Mouse (Mus musculus): Measurements from ENCODE around the gene Ifrd2. TPM values are rescaled to one million over a fixed set of nuclear protein-coding genes. Genes with fewer than 3 reads are reported as not detected.

Gene Ifrd2
- 44.3 and 49.5 TPM in 2 replicates for polyA plus RNA-seq (2015; fragmentation: Nextera tagmentation; extraction: Ambion mirVana)

- Histone ChIP-seq H3K4me1 (peaks cover 15% of the 10 kb centered on the region), H3K27ac (peak within 1 kb of the TSS; percentile 22; the same call in 1 of the 2 replicates), H3K4me3 (peak within 1 kb of the TSS; percentile 81), H3K9ac (peak within 1 kb of the TSS; percentile 77), H3K36me3 (peaks cover 54% of the 10 kb centered on the region), H3K4me2 (replicated peaks) (peak within 1 kb of the TSS; percentile 91), H3K27me3 (no peaks in the 10 kb centered on the region), H3K9me3 (no peaks in the 10 kb centered on the region)
- 14% methylated on average over 46 of the region's 46 CpGs for WGBS
- ATAC-seq (ENCODE audit: low FRiP score, low read depth) = peak; percentile 98
Observed at GRCm38 (mm10) chr9:107586974-107587832, at the start of gene Ifrd2. Ifrd2 (plus strand) TSS chr9:107587642.

GRCm38 (mm10) chr9:107538231-107538630 lies 49.2 kb upstream of the Ifrd2 start:
- no peak for ATAC-seq (ENCODE audit: low FRiP score, low read depth)
- H3K4me1 ChIP-seq = peaks cover 47% of the 10 kb centered on the region
- H3K9ac ChIP-seq = no peak overlapping the region
- no peaks in the 10 kb centered on the region for H3K27me3 ChIP-seq
- no peak overlapping the region for H3K4me3 ChIP-seq
- no peaks in the 10 kb centered on the region for H3K9me3 ChIP-seq
- H3K27ac ChIP-seq = no peak overlapping the region
- peaks cover 38% of the 10 kb centered on the region for H3K36me3 ChIP-seq
- WGBS = 89% methylated on average over 7 of the region's 7 CpGs
- H3K4me2 ChIP-seq (replicated peaks) = no peak overlapping the region

GRCm38 (mm10) chr9:107538711-107539110 lies 48.7 kb upstream of the Ifrd2 start:
- H3K27me3 ChIP-seq = no peaks in the 10 kb centered on the region
- no peak overlapping the region for H3K4me3 ChIP-seq
- peaks cover 47% of the 10 kb centered on the region for H3K4me1 ChIP-seq
- H3K4me2 ChIP-seq (replicated peaks) = no peak overlapping the region
- H3K27ac ChIP-seq = no peak overlapping the region
- no peak overlapping the region for H3K9ac ChIP-seq
- H3K36me3 ChIP-seq = peaks cover 43% of the 10 kb centered on the region
- WGBS = 94% methylated on average over 3 of the region's 3 CpGs
- no peaks in the 10 kb centered on the region for H3K9me3 ChIP-seq
- ATAC-seq (ENCODE audit: low FRiP score, low read depth) = no peak

DNA sequence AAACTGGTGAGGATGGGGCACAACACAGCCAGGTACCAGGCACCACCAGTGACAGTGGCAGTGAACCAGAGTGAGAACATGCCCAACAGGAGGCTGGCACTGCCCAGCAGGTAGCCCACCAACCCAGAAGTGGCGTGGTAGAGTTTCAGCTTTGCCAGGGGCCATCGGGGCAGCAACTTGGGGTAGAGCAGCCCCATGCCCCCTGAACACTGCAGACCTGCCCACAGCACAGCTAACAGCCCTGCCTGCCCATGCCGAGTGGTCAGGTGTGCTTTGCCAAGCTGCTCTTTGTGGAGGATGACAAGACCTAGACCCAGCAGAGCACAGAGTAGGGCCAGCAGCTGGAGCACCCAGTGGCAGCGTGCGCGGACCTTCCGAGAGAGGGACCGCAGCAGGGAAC lies 47.5 kb upstream of the Ifrd2 start:
- peaks cover 55% of the 10 kb centered on the region for H3K36me3 ChIP-seq

DNA sequence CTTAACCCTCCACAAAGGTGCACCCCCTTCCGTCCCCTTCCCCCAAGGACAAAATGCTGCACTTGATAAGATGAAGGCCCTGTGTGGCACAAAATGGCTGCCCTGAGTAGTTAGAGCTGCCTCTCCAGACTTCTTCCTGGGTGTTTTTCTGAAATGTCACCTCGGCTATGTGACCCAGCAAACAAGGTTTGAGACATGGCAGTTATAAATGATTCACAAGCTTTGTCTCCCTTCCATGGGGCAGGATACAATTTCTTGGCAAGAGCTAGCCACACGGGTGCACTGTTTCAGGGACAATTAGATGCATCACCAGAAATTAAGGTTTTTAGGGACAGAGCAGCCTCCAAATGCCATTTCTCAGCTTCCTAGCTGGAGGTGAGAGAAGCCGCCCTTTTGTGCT lies 47.0 kb upstream of the Ifrd2 start:
- Histone ChIP-seq H3K36me3 (peaks cover 60% of the 10 kb centered on the region), H3K9ac (no peak overlapping the region), H3K27me3 (no peaks in the 10 kb centered on the region), H3K9me3 (no peaks in the 10 kb centered on the region), H3K27ac (no peak overlapping the region), H3K4me3 (no peak overlapping the region), H3K4me1 (peaks cover 43% of the 10 kb centered on the region), H3K4me2 (replicated peaks) (peak overlapping the region; percentile 96)
- 72% methylated on average over 4 of the region's 4 CpGs for WGBS
- no peak for ATAC-seq (ENCODE audit: low FRiP score, low read depth)

More for the DNA sequence above, 47.5 kb upstream of the Ifrd2 start:
- H3K4me1 ChIP-seq = peaks cover 46% of the 10 kb centered on the region
- WGBS = 94% methylated on average over 8 of the region's 8 CpGs
- H3K4me2 ChIP-seq (replicated peaks) = no peak overlapping the region
- H3K27ac ChIP-seq = no peak overlapping the region
- ATAC-seq (ENCODE audit: low FRiP score, low read depth) = no peak
- no peaks in the 10 kb centered on the region for H3K9me3 ChIP-seq
- H3K4me3 ChIP-seq = no peak overlapping the region
- H3K9ac ChIP-seq = no peak overlapping the region
- H3K27me3 ChIP-seq = no peaks in the 10 kb centered on the region

GRCm38 (mm10) chr9:107541005-107541404 lies 46.4 kb upstream of the Ifrd2 start:
- WGBS = 28% methylated on average over 10 of the region's 10 CpGs
- no peak for ATAC-seq (ENCODE audit: low FRiP score, low read depth)
- Histone ChIP-seq H3K36me3 (peaks cover 61% of the 10 kb centered on the region), H3K4me1 (peaks cover 42% of the 10 kb centered on the region), H3K4me2 (replicated peaks) (peak overlapping the region; percentile 96), H3K27me3 (no peaks in the 10 kb centered on the region), H3K9me3 (no peaks in the 10 kb centered on the region), H3K9ac (peak overlapping the region; percentile 59), H3K27ac (no peak overlapping the region), H3K4me3 (peak overlapping the region; percentile 63)

- H3K9ac ChIP-seq = peak within 1 kb of the TSS; percentile 73
- no peaks in the 10 kb centered on the region for H3K9me3 ChIP-seq
- peaks cover 42% of the 10 kb centered on the region for H3K4me1 ChIP-seq
- ATAC-seq (ENCODE audit: low FRiP score, low read depth) = peak; percentile 87
- WGBS = under 1% methylated on average over 46 of the region's 46 CpGs
- peak within 1 kb of the TSS; percentile 63 for H3K4me3 ChIP-seq
- peaks cover 58% of the 10 kb centered on the region for H3K36me3 ChIP-seq
- H3K27ac ChIP-seq = 0 out of 2 replicates have a peak within 1 kb of the TSS, but pooled peaks have one; percentile 17
- H3K27me3 ChIP-seq = no peaks in the 10 kb centered on the region
- peak within 1 kb of the TSS; percentile 96 for H3K4me2 ChIP-seq (replicated peaks)
Observed at GRCm38 (mm10) chr9:107541474-107542351, 45.7 kb upstream of the Ifrd2 start, which contains the start of the genes Cyb561d2 and Nprl2. Cyb561d2 (minus strand) TSS chr9:107542193. Nprl2 (plus strand) TSS chr9:107542226.

GRCm38 (mm10) chr9:107542352-107542686 lies 45.1 kb upstream of the Ifrd2 start:
- peak overlapping the region; percentile 96 for H3K4me2 ChIP-seq (replicated peaks)
- ATAC-seq (ENCODE audit: low FRiP score, low read depth) = peak; percentile 2; the same call in 1 of the 2 replicates
- H3K4me3 ChIP-seq = peak overlapping the region; percentile 63
- no peaks in the 10 kb centered on the region for H3K9me3 ChIP-seq
- H3K9ac ChIP-seq = peak overlapping the region; percentile 73
- WGBS = under 1% methylated on average over 11 of the region's 11 CpGs
- H3K27ac ChIP-seq = 0 out of 2 replicates have a peak overlapping the region, but pooled peaks have one; percentile 17
- H3K27me3 ChIP-seq = no peaks in the 10 kb centered on the region
- H3K36me3 ChIP-seq = peaks cover 52% of the 10 kb centered on the region
- H3K4me1 ChIP-seq = peaks cover 42% of the 10 kb centered on the region

DNA sequence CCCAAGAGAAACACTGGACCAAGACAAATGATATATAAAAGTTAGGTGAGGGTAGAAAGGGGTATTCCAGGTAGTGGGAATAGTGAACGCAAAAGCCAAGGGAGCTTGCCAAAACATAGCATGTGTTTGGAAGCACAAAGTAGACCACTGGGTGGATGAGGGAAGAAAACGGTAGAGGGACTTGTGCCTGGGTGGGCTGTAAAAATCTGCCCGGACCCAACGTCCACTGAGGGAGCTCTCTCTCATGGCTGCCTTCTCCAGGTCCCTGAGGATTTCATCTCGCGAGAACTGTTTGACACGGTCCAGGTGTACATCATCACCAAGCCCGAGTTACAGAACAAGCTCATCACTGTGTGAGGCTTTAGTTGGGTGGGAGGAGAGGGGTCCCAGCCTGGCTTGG lies 44.7 kb upstream of the Ifrd2 start:
- WGBS = 41% methylated on average over 8 of the region's 8 CpGs
- Histone ChIP-seq H3K4me2 (replicated peaks) (peak overlapping the region; percentile 96), H3K9ac (peak overlapping the region; percentile 73), H3K27ac (no peak overlapping the region), H3K4me1 (peaks cover 42% of the 10 kb centered on the region), H3K27me3 (no peaks in the 10 kb centered on the region), H3K9me3 (no peaks in the 10 kb centered on the region), H3K4me3 (peak overlapping the region; percentile 63), H3K36me3 (peaks cover 48% of the 10 kb centered on the region)
- ATAC-seq (ENCODE audit: low FRiP score, low read depth) = no peak

DNA sequence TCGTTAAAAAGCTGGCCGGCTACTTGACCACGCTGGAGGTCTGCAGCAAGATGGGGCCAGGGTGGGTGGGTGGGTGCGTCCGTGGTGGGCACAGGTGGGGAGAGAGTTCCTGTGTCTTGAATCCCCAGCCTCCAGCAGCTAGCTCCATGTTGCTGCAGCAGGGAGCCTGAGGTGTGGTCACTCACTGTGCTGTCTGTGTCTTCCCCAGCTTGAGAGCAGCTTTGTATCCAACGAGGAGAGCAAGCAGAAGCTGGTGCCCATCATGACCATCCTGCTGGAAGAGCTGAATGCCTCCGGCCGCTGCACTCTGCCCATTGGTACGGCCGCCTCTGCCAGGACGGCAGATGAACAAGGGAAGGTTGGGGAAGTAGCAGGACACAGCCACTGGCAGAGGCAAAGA lies 44.1 kb upstream of the Ifrd2 start:
- Histone ChIP-seq H3K27ac (no peak overlapping the region), H3K36me3 (peaks cover 42% of the 10 kb centered on the region), H3K9ac (no peak overlapping the region), H3K4me1 (peaks cover 42% of the 10 kb centered on the region), H3K27me3 (no peaks in the 10 kb centered on the region), H3K4me2 (replicated peaks) (peak overlapping the region; percentile 96; the same call in 1 of the 2 replicates), H3K4me3 (peak overlapping the region; percentile 63; the same call in 1 of the 2 replicates), H3K9me3 (no peaks in the 10 kb centered on the region)
- no peak for ATAC-seq (ENCODE audit: low FRiP score, low read depth)
- WGBS = 88% methylated on average over 11 of the region's 11 CpGs

GRCm38 (mm10) chr9:107544196-107544700 lies 43.2 kb upstream of the Ifrd2 start:
- Histone ChIP-seq H3K9ac (no peak overlapping the region), H3K27ac (no peak overlapping the region), H3K4me2 (replicated peaks) (no peak overlapping the region), H3K4me3 (no peak overlapping the region), H3K27me3 (no peaks in the 10 kb centered on the region), H3K4me1 (peaks cover 42% of the 10 kb centered on the region), H3K9me3 (no peaks in the 10 kb centered on the region), H3K36me3 (peaks cover 32% of the 10 kb centered on the region)
- no peak for ATAC-seq (ENCODE audit: low FRiP score, low read depth)
- 93% methylated on average over 17 of the region's 17 CpGs for WGBS

Measured in limb, embryonic 13.5 days (tissue).